Mouse (Mus musculus) lung, postnatal 4 days (tissue): ENCODE data around the gene Tmem43.
A peak's percentile ranks its signal among the peaks of the same experiment; 100 is the strongest.

Experiments
- DNase-seq, 2 experiments: peaks; one replicate each; pipeline ENCODE4 v3.0.0; 2021

The Tmem43 gene

DNA sequence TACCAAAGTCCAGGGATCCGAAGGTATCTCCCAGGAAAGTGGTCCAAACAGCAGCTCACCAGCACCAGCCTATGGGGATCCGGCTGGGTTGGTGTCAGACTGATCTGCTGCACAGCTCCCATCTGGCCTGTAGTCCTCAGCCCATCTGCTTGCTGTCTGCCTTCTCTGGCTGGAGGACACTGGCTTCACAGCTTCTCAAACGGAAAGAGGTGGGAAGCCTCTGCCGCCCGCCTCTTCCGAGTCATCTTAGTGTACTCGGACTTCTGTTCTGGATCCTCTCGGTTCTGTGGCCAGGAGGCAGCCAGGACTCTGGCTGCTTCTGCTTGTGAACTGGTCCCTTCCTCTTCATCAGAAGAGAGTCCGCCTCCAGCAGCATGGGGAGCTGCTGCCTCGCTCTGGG lies 16.4 kb downstream of the Tmem43 start:
- DNase-seq = peak in 1 of 2 experiments; percentile 13

- no peak for DNase-seq
These were observed 17.5 kb downstream of the Tmem43 start for GRCm38 (mm10) chr6:91491004-91491403.

GRCm38 (mm10) chr6:91493053-91493452 lies 19.6 kb downstream of the Tmem43 start:
- DNase-seq = peak in 1 of 2 experiments; percentile 18

GRCm38 (mm10) chr6:91494526-91494925 lies 21.0 kb downstream of the Tmem43 start:
- no peak for DNase-seq

- no peak for DNase-seq
These were observed 29.8 kb downstream of the Tmem43 start for GRCm38 (mm10) chr6:91503302-91503701.

DNA sequence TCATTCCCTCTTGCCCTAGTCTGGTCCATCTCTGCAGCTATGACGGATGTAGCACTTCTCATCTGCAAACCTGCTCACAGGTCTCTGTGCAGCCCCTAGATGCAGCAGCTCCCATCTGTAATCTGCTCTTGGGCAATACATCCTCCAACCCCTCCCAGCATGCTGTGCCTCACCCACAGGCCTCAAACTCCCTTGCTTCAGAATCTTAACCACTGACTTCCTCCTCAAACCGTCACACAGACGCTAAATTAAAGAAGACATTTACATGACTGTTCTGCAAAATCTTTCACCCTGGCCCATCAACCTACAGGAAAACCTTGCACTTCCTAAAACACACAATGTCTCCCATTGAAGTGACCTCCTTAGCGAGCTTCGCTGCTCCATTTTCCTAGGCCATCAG lies 32.5 kb downstream of the Tmem43 start:
- DNase-seq = peak in 1 of 2 experiments; percentile 28

DNA sequence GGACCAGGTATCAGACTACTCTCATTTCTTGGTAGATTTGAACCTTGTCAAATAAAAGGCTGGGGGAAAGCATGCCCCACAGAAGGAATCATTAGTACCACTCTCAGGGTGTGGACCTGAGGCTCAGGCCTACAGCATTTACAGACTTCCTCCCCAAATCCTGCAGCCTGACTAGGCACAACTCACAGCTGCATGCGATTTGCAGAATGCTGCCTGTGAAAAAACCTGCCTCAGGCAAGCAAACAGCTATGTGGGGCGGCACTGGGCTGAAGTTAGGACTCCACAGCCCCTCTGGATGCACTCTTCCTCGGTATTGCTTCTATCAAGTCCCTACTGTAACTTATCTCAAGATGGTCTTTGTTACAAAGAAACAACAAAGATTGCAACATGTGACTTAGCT lies 34.5 kb downstream of the Tmem43 start:
- no peak for DNase-seq

DNA sequence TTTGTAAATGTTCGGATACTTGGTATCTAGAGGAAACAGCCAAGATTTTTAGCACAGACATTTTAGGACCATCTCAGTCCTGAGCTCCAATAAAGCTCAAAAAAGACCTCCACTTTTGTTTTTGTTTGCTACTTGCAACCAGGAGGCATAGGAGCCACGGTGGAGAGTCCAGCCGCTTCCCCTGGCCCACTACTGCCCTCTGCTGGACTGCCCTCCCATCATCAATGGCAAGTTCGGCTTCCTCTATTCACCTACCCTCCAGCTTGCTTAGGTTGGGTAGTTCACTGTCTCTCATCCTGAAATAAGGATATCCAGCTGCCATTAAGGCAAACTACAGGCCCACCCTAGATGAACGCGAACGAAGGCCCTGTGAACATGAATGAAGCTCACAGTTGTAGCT lies 35.8 kb downstream of the Tmem43 start:
- peak; percentile 63 to 83 for DNase-seq

DNA sequence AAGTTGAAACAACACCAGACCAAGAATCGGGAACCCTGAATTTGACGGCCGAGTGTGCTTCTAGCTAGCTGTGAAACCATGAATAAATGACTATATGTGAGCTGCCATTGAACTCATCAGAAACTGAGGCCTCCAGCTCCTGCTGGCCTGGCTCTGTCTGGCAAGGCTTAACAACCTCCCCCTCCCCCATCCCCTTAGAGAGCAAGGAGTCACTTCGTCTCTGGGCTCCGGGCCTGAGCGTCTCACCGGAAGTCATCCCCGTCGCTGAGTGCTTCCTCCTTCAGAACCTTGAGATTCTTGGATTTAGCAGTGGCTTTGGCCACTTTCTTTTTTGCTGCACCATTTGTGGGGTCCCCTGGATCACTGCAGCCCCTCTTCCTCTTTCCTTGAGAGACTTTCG lies 36.7 kb downstream of the Tmem43 start:
- DNase-seq = peak in 1 of 2 experiments; percentile 19

GRCm38 (mm10) chr6:91514135-91514534 lies 40.6 kb downstream of the Tmem43 start:
- no peak for DNase-seq

GRCm38 (mm10) chr6:91514737-91515362 lies 41.3 kb downstream of the Tmem43 start:
- no peak for DNase-seq

- peak; percentile 98 to 99 for DNase-seq
These were observed 42.3 kb downstream of the Tmem43 start, which contains the start of the genes Xpc and Lsm3 for GRCm38 (mm10) chr6:91515545-91516449. Gene Xpc (minus strand): TSS chr6:91515888. Gene Lsm3 (plus strand): TSS chr6:91515928.

- DNase-seq = no peak
These were observed 45.0 kb downstream of the Tmem43 start for GRCm38 (mm10) chr6:91518454-91519020.

- DNase-seq = no peak
These were observed 49.3 kb downstream of the Tmem43 start for GRCm38 (mm10) chr6:91522816-91523215.

- no peak for DNase-seq
These were observed 52.0 kb downstream of the Tmem43 start for GRCm38 (mm10) chr6:91525544-91525943.

DNA sequence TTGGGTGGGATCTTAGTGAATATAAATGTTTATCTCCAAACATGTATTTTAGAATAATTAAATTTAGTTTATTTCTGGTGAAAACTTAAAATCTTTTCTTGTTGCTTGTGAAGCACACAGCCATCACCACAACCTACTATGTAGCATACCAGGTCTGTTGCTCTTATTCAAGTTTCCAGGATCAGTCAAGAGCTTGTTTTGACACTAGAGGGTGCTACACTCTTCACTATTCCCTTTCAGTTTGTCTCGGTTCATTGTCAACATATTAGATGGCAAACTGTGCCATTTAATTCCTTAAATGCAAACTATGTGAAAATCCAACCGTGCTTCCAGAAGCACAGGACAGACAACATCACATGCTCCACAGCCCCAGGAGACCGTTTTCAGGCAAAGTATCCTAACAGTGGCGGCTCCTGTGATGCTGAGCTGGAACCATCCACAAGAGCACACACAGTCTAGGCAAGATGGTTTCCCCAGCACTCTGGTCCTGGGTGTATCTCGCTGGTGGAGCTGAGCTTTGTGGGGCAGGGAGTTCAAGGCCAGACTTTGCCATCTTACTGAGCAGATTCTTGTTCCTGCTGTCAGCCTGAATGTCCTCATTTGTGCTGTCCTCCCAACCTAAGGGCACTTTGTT lies 53.8 kb downstream of the Tmem43 start:
- no peak for DNase-seq

DNA sequence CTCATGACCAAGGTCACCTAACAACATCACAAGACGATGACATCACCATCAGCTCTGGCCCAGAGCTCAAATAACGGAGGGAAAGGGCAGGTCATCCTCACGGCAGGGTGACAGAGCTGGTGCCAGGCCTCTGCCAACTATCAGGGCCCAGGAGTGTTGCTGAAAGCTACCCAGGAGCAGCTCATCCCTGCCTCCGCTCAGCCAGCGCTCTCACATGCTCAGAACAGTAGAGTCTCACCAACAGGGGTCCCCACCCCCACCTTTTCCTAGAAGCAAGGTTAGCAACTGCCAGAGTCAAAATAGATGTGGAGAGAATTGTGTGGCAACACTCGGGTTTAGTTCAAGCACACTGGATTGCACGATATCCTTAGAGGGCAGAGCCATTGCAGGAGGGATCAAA lies 54.8 kb downstream of the Tmem43 start:
- DNase-seq = no peak

- no peak for DNase-seq
These were observed 57.2 kb downstream of the Tmem43 start for GRCm38 (mm10) chr6:91530673-91531072.

- no peak for DNase-seq
These were observed 57.8 kb downstream of the Tmem43 start for GRCm38 (mm10) chr6:91531276-91531675.

DNA sequence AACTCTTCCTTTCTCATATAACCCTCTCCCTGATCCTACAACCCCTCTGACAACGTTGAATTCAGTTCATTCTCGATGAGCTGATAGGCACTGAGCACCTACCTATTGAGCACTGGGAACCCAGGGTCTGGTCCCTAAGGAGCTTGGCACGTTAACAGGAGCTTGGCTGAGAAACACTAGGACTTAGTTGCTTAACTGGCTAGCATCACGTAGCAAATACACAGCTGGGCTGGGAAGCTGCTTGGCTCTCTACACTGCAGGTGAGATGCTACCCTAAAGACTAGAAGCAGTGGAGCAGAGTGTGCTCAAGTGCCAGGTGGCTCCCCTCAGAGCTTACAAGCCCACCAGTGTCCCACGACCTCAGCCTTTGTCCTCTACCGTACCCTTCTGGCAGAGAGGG lies 59.2 kb downstream of the Tmem43 start:
- DNase-seq = no peak

- DNase-seq = no peak
These were observed 59.9 kb downstream of the Tmem43 start for GRCm38 (mm10) chr6:91533359-91533758.

- no peak for DNase-seq
These were observed 60.3 kb downstream of the Tmem43 start for GRCm38 (mm10) chr6:91533771-91534170.

DNA sequence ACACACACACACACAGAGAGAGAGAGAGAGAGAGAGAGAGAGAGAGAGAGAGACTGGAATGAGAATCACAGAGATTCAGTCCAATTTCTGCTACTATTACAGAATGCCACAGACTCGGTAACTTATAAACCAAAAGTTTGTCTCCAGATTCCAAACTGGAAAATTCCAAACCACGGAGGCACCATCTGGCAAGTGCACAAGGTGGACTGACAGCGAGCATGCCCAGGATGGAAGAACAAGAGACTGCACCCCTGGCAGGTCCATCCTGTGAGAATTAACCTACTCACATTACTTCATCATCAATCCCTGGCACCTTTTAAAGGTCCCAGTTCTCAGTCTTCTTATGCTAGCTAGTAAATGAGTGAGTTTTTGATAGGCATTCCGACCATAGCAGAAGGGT lies 60.8 kb downstream of the Tmem43 start:
- DNase-seq = no peak
